Mouse (Mus musculus) cerebellum, adult 9-11 months (tissue): ENCODE data around the gene Sema3g.

Experiments used
- DNase-seq: peaks from one replicate; pipeline ENCODE4 v3.0.0; 2022

Sema3g gene

DNA sequence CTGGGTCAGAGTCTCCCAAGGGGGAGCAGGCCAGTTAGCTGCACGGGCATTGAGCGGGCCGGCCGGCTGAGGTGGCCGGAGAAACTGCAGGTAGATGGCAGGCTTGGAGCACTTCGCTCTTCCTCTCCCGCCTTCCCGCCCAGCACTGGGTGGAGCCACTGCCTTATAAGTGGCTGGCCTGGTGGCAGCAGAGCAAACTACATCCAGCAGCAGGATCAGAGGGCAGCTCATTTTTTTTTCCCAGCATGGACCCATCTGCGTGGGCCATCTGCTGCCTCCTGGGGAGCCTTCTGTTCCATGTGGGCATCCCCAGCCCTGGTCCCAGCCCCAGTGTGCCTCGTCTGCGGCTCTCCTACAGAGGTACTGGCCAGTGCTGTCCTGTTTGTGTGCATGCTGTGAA lies at the start of gene Sema3g:
Gene Sema3g (plus strand): TSS at position 195 of the 400 bp plus-strand sequence.
- peak; percentile 89 for DNase-seq

- DNase-seq, result no peak
Measured at GRCm38 (mm10) chr14:31168425-31168824, 49.2 kb upstream of the Sema3g start, which contains the start of gene Stab1. TSS of gene Stab1 (minus strand) at chr14:31168641.

DNA sequence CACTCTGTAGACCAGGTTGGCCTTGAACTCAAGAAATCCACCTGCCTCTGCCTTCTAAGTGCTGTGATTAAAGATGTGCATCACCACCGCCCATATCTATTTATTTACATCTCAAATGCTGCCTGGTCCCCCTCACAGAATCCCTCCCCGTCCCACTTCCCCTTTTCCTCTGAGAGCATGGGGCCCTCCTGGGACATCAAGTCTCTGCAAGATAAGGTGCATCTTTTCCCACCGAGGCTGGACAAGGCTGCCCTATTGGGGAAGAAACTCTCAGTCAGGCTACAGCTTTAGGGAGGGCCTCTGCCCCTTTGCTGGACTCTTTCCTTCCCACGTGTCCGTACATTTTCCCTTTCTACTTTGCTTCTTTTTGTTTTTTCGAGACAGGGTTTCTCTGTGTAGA lies 48.2 kb upstream of the Sema3g start:
- peak; percentile 17 for DNase-seq

- DNase-seq, result no peak
Measured at GRCm38 (mm10) chr14:31170963-31171362, 46.7 kb upstream of the Sema3g start.

- peak; percentile 76 for DNase-seq
Measured at GRCm38 (mm10) chr14:31171386-31171785, 46.3 kb upstream of the Sema3g start.

- no peak for DNase-seq
Measured at GRCm38 (mm10) chr14:31171821-31172220, 45.8 kb upstream of the Sema3g start.

- DNase-seq, result peak; percentile 78
Measured at GRCm38 (mm10) chr14:31172781-31173455, 44.7 kb upstream of the Sema3g start.

- DNase-seq, result no peak
Measured at GRCm38 (mm10) chr14:31173537-31173936, 44.1 kb upstream of the Sema3g start.

DNA sequence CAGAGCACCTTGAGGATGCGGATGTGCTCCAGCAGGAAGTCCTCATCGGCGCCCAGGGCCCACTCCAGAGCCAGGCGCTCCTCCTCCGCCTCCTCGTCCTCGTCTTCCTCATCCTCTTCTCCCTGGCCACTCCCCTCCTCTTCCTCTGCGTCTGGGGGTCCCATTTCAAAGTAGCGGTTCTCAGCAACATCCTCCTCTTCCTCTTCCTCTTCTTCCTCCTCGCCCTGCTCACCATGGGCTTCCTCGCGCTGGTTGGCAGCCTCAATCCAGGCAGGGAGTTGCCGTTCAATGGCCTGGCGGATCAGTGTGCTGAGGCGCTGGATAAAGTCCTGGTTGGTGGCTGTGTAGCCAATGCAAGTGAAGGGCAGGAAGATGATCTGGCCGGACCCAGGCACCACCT lies 40.4 kb upstream of the Sema3g start:
- DNase-seq, result no peak

GRCm38 (mm10) chr14:31177715-31178114 lies 39.9 kb upstream of the Sema3g start:
- DNase-seq, result no peak

DNA sequence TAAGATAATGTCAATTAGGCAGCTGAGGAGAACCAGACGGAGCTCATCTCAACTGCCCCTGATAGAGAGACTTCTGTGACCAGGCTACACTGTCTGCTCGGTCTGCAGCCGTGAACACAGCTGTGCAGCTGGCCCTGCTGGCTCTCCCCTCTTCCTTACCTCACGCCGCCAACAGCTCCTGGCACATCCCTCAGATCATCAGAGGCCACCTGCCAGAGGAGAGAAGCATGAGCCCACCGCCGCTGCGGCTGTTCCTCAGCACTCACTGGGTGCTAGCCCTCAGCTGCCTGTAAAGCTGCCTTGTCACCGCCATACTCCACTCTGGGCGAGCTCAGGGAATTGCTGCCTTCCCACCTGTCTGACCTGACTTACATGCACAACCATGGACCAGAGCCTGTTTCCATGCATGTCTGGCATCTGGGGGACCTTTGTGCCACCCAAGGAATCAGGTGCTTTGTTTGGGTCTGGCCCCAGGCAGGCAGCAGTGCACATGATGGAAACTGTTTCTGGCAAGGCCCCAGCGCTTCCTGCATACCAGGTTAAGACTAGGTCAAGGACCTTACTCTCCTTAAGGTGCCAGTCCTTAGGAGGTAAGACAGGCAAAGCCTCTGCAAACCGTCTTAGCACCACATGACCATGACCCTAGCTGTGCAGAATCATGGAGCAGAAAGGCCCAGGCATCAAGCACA lies 37.8 kb upstream of the Sema3g start:
- DNase-seq, result peak; percentile 34

GRCm38 (mm10) chr14:31181512-31181911 lies 36.1 kb upstream of the Sema3g start:
- no peak for DNase-seq

DNA sequence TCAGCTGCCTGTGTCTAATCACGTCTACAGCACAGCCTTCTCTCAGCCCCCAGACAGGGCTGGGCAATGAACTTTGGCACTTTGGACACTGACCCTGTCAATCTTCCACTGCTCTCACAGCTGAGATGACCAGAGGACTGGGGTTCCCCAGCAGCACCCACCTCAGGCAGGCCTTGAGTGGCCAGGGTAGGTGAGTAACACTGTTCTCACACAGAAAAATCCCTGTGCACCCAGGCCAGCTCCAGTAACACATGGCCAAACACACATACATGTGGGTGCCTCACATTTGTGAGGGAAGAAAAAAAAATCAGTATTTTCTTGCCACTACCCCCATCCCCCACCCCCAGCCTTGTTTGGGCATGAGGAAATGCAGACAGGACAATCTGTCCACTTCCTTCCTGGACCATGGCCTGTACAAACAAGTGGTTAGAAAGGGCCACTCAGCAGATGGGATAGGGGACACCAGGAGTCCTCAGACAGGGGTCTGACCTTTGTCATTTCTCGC lies 34.8 kb upstream of the Sema3g start:
- DNase-seq, result no peak

GRCm38 (mm10) chr14:31183541-31183940 lies 34.1 kb upstream of the Sema3g start:
- no peak for DNase-seq

DNA sequence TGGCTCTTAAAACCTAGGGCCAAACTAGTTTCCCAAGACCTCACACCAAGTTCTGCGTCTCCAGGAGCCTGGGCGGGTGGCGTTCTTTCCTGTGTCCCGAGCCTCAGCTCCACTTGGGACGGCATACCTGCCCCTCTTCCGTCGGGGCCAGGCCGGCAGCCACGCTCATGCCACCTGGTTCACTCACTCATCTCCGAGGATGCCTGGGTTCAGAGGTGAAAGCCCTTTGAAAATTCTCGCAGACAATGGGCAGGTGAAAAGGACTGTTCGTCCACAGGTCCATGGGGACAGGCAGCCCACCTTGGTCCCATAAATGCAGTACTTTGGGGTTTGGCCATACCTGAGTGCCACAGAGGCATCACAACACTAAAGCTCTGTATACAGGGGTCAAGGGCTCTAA lies 33.5 kb upstream of the Sema3g start:
- DNase-seq, result no peak

DNA sequence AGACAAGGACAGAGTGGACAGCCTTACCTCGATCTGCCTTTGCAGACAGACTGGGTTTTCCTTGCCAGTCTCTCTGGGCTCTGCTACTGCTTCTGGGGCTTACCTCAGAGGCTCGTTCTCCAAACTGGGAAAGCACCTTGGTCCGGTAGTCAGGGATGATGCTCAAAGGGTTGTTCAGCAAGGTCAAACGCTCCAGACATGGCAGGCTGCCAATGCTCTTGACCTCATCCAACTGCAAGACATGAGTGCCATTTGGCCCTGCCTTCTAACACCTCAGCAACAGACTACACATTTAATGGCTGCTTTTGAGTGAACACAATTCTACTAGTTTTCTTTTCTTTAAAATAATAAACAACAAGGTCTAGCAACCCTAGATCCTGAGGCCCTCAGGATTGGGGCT lies 31.0 kb upstream of the Sema3g start:
- DNase-seq, result peak; percentile 36

GRCm38 (mm10) chr14:31188771-31189181 lies 28.9 kb upstream of the Sema3g start:
- DNase-seq, result no peak

DNA sequence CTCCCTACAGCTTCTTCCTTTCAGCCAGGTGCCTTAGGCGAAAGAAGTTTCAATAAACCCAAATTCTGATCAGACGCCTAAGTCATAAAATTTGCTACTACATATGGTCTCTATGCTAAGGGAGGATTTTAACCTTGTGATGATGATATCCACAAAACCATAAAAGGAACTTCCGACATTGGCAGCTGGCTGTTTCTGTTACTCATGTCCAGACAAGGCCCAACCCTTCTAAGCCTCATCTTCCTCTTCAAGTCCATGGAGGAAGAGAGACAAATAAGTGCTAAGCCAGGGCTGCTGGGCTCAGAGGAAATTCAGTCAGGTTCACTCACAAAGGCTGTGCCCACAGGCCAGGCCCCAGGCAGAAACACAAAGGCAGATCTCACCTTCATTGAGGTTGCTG lies 28.3 kb upstream of the Sema3g start:
- no peak for DNase-seq

- peak; percentile 57 for DNase-seq
Measured at GRCm38 (mm10) chr14:31191936-31192335, 25.7 kb upstream of the Sema3g start.

GRCm38 (mm10) chr14:31193791-31194190 lies 23.9 kb upstream of the Sema3g start:
- peak; percentile 46 for DNase-seq

- DNase-seq, result no peak
Measured at GRCm38 (mm10) chr14:31194441-31194840, 23.2 kb upstream of the Sema3g start.

- DNase-seq, result peak; percentile 78
Measured at GRCm38 (mm10) chr14:31194891-31195513, 22.7 kb upstream of the Sema3g start.

- no peak for DNase-seq
Measured at GRCm38 (mm10) chr14:31195521-31195920, 22.1 kb upstream of the Sema3g start.

DNA sequence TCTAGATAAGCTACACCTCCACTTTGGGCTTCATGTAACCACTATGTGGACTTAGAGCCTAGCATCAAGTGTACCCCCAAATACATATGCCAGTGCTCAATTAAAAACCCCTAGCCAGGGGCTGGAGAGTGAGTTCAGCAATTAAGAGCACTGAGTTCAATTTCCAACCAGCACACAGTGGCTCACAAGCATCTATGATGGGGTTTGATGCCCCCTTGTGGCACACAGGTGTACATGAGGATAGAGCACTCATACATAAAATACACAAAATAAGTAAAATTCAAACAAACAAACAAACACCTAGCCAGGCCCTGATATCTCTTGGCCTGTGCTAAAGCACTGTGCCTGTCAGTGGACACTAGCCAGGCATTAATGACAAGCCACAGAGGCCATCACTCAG lies 21.7 kb upstream of the Sema3g start:
- no peak for DNase-seq
